Mouse (Mus musculus) T-helper 2 cell (primary cell): ENCODE results near the gene Cyren.

Experiments
- in situ Hi-C: fragments of 300-600 bp; cut with MboI, MseI; formaldehyde crosslinking; loops from one replicate; pipeline ENCODE4 v1.15.1; 2025; ENCODE audit warnings: high pct_unique_total_duplicates

The Cyren gene

DNA sequence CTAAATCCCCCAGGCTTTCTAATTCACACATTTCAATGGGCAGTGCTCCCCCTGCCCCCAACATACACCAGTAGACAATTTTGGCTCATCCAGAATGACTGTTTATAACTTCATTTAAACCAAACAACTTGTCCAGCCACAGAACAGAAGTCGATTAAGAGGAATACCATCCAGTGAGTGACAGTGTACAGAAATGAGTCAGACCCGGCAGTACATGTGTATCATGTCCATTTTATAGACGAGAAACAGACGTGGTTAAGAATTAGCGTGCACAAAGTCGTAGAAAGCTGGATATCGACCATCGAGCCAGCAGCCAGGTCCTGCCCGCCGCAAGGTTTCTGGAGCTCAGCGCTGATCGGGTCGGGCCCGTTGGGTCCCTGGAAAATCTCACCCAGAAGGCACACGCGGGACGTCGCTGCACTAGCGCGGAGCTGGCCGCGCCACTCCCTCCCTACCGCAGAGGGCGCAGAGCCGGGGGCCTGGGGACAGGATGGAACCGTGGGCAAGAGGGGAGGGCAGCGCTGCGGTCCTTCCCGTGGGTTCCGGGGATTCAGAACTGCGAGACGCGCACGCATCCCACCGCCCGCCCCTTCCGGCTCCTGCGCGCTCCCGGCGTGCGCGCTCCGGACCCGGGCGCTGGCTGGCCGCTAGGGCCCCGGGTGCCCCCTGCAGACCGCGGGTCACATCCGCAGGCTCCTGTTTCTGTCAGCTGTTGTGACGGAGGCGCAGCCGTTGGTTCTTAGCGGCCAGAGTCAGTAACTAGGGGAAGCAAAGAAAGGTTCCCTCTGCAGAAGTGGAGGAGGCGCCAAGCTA is at the start of gene Cyren:
Gene Cyren, minus strand, starts transcription at position 552 of the 813 bp plus-strand sequence.
- in situ Hi-C loops: no loop called here

DNA sequence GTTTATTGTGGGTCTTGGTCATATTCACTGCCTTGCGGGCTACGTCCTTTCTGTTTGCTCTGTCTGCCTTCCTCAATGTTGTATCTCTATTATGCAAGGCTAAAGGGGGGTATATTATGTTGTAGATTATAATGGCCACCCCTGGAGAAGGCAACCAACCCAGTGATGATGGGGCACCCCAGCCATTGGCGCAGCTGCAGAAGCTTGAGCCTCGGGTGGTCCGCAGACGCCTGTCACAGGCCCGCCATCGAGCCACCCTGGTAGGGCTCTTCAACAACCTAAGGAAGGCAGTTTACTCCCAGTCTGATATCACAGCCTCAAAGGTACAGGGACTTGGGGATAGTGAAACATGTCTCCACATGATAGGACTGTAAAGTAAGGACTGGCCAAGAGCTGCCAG is 49.7 kb upstream of the Cyren start:
- in situ Hi-C loops: no loop called here

DNA sequence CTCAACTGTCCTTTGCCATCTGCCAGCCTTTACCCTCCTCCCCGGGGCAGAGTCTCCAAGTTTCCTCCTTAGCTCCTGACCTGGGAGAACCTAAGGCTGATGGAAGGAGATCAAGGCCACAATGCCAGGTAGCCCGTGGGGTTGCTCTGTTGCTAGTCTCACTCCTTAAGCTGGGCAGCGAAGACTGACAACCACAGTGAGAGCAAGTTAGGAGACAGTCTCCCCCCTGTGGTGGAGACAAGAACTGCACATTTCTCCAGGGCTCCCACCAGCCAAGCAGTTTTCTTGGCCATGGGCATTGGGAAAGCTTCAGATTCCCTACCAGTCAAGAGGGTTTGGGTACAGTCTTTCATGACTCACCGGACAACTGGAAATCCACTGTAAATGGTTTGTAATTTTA is 49.3 kb upstream of the Cyren start:
- in situ Hi-C loops: no loop called here

DNA sequence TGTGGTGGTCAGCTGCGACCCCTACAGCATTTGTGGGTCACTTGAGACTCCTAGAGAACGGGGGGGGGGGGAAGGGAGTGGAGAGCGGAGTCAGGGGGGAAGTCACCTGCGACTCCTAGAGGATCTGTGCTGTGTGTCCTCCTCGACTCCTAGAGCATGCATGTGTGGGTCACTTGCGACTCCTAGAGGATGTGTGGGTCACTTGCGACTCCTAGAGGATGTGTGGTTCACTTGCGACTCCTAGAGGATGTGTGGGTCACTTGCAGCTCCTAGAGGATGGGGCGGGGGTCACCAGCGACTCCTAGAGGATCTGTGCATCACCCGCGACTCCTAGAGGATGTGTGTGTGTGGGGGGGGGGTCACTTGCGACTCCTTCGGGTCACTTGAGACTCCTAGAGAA is 44.1 kb upstream of the Cyren start:
- in situ Hi-C loops: no loop called here

DNA sequence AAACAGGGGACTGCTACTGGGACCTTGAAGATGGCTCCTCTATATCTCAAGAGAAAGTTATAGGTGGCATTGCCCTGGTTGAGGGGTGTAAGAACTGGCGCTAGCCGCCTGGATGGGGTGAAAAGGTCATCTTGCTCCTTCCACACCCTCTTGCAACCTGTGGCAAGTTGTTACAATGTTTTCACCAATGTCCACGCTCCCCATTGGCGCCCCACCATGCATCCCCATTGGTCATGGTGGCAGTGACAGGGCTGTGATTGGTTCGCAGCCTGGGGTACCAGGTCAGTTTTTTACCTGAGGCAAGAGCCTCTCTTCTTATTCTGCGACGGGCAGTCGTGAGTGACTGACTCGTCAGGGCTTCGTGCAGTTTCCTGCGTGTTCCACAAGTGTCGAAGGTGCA is 42.8 kb upstream of the Cyren start:
- in situ Hi-C loops: no loop called here

DNA sequence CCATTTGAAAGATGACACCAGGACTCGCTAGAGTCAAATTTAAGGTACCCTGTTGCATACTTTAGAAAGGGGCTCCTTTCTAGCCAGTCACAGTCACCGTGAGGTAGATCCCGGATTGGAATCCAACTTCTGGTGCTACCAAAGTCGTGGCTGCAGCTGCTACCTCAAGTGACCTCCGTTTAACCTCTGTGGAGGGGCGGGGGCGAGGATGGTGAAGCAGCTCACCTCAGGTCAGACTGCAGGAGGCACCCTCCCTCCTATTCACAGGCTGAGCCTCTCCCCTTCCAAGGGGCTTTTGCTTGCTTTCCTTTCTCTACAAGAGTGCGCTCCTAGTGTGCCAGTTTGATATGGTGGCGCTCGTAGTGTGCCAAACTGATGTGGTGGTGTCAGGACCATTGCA is 42.1 kb upstream of the Cyren start, which contains the start of gene Stra8:
Gene Stra8, plus strand, starts transcription at position 208 of the 400 bp plus-strand sequence.
- in situ Hi-C loops: no loop called here

DNA sequence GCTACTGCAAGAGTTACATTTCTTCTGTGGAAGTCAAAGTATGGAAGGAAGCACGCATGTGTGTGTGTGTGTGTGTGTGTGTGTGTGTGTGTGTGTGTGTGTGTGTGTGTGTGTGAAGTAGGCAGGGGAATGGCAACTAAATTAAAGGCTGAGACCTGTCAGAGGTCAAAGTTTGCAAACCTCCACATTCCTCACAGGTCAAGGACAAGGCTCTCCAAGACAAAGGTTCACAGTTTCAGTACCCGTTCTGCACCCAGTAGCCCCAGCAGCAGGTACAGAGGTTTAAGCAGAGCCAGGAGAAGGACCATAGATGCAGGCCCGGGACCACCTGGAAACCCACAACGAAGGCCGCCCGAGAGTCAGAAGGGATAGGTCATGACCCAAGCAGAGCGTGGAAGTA is 41.3 kb upstream of the Cyren start:
- in situ Hi-C loops: no loop called here

DNA sequence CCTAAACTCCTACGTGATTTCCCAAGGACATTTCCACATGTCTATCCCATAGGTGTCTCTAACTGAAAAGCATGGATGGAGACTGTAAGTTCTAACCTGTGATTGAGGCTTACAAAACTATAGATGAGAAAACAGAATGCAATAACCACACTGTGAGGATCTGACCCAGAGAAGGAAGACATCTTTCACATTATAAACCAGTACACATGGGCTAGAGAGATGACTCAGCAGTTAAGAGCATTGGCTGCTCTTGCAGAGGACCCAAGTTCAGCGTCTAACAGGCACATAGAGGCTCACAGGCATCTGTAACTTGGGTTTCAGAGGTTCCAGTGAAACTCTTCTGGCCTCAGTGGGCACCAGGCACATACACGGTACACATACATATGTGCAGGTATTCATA is 36.6 kb upstream of the Cyren start:
- in situ Hi-C loops: no loop called here

DNA sequence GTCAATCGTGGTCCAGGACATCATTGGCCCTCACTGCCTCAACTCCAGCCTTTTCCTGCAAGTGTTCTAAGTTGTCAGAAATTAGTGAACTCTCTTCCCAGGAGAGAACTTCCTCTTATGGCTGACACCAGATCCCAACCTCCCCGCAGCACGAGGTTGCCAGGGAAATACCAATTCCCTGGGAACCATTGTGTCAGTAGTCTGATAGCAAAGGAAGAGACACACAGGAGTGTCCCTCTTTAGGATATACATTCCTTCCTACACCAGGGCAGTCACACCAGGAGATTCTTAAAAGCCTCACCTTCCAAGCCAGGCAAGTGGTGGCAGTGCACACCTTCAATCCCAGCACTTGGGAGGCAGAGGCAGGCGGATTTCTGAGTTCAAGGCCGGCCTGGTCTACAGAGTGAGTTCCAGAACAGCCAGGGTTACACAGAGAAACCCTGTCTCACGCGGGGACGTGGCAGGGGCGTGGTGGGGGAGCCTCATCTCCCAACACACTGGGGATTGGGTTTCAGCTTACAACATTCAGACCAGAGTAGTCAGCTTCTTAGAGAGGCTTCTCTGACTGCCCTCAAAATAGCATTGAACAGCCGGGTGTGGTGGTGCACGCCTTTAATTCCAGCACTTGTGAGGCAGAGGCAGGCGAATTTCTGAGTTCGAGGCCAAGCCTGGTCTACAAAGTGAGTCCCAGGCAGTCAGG is 35.6 kb upstream of the Cyren start:
- in situ Hi-C loops: no loop called here

DNA sequence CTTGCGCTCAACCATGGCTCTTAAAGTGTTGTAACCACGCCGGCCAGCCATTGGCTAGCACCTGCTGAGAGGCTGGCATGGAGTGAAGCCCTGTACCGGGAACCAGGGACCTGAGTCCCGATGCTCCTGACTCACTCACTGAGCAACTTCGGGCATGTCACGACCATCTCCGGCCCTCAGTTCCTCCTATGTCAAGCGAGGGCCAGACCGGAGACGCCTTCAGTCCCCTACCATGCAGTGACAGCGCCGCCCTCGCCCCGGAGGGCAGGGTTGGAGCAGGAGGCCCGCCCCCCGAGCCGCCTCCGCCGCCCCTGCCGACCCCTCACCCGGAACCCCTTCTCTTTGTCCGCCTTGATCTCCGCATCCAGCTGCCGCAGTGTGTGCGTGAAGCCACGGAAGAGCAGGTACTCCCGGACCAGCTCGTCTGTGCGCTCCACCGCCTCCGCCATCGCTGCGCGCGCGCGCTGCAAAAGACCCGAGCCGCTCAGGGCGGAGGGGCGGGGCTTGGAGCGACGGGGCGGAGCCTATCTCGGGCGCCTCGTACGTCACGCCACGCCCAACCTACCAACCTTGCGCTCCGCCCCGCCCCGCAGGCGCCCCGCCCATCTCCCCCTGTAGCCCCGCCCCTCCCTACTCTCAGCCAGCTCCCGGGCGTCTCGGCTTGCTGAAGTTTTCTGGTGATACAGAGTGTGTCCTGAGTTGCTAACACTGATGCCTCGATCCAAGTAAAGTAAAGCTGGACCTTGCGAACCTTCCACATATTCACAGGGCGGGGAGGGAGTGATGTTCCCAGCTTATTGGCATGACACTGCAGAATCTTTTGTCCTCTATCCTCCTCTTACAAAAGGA is 32.7 kb upstream of the Cyren start, which contains the start of gene Wdr91:
Gene Wdr91, minus strand, starts transcription at position 506 of the 849 bp plus-strand sequence.
- in situ Hi-C loops: no loop called here

DNA sequence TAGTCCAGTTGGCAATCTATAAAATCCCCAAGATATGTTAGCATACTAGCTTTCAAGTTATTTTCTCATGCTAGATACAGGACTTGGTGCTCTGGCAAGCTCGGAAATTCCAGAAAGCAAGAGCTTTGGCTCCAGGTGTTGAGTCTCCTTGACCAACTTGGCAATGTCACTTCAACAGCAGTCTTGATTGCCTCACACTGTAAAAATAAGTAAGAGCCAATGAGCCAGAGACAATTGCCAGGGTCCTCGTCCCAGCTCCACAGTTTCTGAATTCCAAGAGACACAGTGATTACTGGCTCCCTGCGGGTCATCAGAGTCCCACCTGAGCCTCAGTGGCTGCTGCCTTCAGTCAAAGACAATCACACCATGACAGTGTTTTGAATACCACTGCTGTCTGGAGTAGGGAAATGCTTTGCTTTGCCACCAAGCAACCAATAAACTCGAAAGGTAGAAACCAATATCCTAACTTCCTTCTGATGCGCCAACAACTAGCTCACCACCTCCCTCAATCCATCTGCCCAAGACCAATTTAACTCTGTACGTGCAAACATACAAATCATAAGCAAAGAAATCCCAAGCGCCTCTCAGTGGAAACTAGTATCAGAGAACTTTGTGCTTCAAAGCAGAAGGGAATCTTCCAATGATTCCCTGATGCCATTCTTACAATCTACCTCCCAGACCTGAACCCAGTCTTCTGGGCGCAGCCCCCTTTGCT is 31.9 kb upstream of the Cyren start:
- in situ Hi-C loops: no loop called here

DNA sequence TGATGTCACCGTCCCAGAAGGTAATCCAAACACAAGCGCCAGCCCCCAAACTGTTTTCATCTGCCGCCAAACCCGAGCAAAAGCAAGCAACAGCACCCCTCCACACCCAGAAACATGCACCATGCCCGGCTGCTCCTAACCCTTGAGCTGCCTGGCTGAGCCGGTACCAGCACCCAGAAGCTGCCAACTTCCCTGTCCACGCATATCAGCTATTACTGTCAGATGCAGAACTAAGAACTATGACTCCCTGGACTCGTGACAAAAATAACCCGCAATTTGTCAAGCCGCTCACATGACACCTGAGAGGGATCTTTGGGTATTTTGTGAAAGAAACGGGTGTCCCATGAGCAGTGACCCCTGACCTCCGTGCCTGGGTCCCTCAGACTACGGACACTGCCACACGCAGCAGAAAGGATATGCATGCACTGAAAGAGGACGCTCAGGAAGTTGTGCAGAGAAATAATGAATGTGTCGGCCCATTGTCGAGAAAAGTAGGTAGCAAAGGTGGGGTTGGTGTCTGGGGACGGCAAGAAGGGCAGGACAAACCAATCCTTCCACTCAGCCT is 29.9 kb upstream of the Cyren start:
- in situ Hi-C loops: no loop called here

DNA sequence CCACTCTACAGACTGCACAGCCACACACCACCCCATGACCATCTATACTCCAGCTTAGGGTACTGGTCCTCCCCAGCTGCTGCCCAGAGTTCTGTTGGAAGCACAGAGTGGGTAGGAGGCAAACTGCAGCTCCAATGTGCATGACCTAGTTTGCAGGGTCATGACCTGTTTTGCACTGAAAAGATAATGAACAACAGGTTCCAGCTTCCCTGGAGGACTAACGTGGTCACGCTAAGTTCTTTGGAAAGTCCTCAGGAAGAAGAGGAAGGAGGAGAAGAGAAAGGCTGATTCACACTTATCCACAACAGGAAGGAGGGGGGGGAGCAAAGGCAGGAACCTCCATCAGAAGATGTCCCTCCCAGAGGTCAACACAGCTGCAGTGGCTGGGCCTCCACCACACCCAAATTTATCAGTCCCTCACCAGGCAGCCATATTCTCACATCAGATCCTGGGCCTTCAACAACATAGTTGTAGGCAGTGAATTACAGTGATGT is 29.3 kb upstream of the Cyren start:
- in situ Hi-C loops: no loop called here

DNA sequence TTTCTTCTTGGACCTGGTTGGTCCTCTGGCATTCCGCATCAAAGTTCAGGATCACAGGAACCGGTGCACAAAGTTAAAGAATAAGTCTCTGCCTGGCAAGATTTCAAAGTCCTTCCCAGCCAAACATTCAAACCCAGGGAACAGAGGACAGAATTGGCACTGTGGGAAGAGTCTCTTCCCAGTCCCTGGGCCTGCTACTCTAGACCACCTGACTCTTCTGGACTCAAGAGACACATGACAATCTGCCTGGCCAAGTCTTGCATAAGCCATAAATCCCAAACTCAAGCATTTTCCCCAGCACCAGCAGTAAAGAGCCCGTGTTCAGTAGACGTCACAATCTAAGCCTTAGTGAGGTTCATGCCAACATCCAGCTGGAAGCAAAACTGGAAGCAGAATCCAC is 28.8 kb upstream of the Cyren start:
- in situ Hi-C loops: no loop called here

DNA sequence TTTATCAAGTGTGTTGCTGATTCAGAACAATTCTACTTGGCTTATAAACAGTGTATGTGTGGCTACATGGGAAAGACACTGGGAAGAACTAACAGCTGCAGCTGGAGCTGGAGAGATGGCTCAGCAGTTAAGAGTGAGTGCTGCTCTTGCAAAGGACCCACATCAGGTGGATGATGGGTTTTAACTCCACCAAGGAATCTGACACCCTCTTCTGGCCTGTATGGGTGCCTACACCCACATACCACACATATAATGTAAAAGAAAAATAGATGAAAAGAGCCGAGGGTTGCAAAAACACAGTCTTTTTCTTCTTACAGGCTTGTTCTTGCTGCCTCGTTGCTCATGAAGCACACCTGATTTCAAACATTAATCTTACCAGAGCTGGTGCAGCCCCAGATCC is 28.3 kb upstream of the Cyren start:
- in situ Hi-C loops: no loop called here

DNA sequence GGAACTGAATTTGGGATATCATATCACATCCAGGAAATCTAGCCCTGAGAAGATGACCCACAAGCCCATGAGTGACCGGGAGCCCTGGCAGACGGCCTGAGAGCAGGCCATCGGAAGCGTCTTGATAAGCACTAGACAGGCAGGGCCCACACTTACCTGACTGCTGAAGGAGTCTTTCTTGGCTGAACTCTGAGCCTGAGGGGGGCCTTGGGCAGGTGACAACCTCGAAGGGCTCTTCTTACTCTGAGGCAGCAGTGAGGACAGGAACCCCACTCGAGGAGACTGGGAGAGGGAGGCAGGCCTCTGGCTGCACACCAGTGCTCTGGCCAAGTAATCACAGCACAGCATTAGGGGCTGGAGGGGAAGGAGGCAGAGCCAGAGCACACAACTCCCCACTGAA is 26.5 kb upstream of the Cyren start:
- in situ Hi-C loops: no loop called here

DNA sequence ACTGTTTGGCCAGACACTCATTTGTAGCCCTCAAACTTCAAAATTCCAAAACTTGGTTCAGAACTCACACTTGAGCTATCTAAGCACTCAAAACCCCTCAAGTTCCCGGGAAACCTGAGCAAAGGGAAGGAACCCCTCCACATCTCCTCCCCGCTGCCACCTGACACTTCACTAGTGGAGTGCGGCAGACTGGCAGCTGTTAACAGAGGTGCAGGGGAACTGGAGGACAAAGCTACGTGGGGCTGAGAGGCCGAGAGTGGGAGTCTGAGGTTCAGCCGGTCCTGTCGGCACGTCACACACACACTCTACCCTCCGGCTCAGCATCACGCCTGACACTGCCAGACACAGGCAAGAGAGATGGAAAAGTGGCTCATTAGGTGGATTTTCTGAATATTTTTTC is 26.0 kb upstream of the Cyren start:
- in situ Hi-C loops: no loop called here

DNA sequence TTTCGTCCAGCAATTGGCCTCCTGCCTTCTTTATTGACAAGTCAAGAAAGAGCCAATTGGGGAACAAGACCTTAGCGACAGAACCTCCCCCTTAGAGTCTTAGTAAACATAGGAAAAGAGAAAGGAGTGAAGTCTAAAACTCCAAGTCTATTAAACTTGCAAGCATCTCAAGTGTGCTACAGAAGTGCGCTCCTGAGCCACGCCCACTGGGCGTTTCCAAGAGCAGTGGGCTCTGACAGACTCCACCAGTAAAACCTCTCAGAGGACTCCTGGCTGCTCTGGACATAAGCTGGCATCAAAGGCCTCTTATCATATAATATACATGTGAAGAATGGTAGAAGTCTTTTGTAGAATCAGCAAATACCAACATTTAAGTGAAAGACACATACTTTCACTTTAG is 25.6 kb upstream of the Cyren start:
- in situ Hi-C loops: no loop called here

DNA sequence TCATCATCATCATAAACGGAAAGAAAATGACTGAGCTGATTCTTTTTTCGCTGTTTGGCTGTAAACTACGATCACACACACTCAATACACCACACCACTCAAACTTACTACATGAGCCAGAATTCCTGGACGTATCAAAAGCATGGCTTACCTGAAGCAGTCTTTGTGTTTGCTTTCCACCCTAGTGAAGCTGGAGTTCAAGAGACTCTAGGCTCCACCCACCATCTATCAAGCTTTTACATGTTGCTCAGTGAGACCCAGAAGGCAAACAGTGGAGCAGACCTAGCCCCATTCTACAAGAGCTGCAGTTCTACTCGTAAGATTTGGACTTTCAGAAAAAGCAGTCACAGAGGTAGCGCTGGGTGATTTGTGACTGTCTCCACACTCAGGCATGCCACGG is 24.7 kb upstream of the Cyren start:
- in situ Hi-C loops: no loop called here

DNA sequence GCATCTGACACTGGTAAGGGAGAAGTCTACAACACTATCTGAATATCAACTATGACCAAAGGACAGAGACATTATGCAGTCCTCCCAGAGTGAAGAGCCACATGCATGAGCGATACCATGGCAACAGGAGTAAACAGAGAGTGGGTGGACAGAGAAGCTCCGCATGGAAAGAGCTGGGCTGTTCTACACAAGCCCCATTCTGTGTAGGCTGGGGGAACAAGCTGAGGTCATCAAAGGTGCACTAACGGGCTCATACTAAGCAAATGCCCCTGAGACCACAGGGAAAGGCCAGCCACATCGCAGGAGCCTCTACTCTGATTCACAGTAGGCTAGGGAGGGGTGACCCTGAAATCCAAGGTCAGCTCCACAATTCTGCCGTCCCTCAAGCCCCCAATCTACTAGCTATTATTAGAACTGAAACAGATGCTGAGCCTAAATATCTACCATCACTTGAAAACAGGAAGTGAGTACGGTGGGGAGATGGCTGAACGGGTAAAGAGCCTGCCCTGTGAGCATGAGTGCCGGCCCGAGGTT is 24.1 kb upstream of the Cyren start:
- in situ Hi-C loops: no loop called here

DNA sequence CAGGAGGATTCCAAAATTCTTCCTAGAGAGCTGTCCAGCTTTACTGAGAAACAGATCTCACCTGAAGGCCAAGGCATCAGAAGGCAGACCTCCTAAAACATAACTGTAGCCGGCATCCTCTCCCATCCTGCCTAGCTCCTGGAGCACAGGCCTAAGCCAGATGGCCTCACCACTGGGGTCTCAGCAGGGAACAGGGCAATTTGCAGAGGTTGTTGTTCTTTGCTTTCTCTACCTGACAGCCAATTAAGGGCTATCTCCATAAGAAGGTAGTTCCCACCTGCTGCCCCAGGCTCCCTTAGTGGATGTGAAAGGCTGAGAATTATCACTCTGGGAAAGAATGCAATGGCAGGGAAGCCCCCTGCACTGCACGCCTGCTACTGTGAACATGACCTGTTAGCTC is 23.1 kb upstream of the Cyren start:
- in situ Hi-C loops: no loop called here
